Mouse (Mus musculus): ENCODE data around the gene Dnajc7.
A peak's percentile ranks its signal among the peaks of the same experiment; 100 is the strongest.

- TF ChIP-seq CTCF (IDR thresholded peaks at IDR 0.05; ENCODE audit: borderline replicate concordance, insufficient read depth, low read depth, low read length), result no peak
- 0 out of 2 replicates have a peak, but pooled peaks have one; percentile 36 for TF ChIP-seq POLR2A (IDR thresholded peaks at IDR 0.05; ENCODE audit: borderline replicate concordance, insufficient read depth, low read length)
These were observed 45.1 kb downstream of the Dnajc7 start, which contains the start of gene Cnp for GRCm38 (mm10) chr11:100574708-100575483.

All from cerebellum, adult 2 months (tissue).